Mouse (Mus musculus): ENCODE measurements around the gene Dynll1. TPM values are rescaled to one million over a fixed set of nuclear protein-coding genes. Genes with fewer than 3 reads are reported as not detected.

Dynll1 gene
- polyA plus RNA-seq, 1 experiment from 2014 or later, result 1,201 TPM

DNA sequence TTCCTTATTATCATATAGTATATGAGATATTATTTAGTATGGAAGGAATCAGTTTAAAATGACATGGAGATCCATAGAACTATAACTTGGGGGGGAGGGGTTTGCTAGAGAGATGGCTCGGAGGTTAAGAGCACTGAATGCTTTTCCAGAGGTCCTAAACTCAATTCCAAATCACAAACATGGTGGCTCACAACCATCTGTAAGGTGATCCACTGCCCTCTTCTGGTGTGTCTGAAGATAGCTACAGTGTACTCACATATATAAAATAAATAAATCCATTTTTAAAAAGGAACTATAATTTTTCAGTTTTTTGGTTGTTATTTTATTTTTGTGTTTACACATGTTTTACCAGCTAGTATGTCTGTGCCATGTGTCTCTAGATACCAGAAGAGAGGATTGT is 26.4 kb downstream of the Dynll1 start:
- H3K4me2 ChIP-seq (ENCODE audit: low read length), result no peak overlapping the region
- no peak overlapping the region for H3K9ac ChIP-seq (replicated peaks; ENCODE audit: low read length)
- ATAC-seq (ENCODE audit: low FRiP score, low TSS enrichment), result no peak
- no peak overlapping the region for H3K4me3 ChIP-seq (replicated peaks; ENCODE audit: low read depth, low read length)
- H3K27ac ChIP-seq (replicated peaks; ENCODE audit: low read depth, low read length), result no peak overlapping the region
- DNase-seq, result no peak
- peaks cover 21% of the 10 kb centered on the region for H3K4me1 ChIP-seq (ENCODE audit: control insufficient read depth, insufficient read depth, low read length)
- peaks cover 6% of the 10 kb centered on the region; the same call in 1 of the 2 replicates for H3K36me3 ChIP-seq (ENCODE audit: control insufficient read depth, insufficient read depth, low read length)
- 71% methylated on average over 1 of the region's 1 CpGs for WGBS
- no peaks in the 10 kb centered on the region for H3K9me3 ChIP-seq (ENCODE audit: control insufficient read depth, low read length)
- H3K27me3 ChIP-seq (ENCODE audit: control insufficient read depth, insufficient read depth, low read length), result no peaks in the 10 kb centered on the region

DNA sequence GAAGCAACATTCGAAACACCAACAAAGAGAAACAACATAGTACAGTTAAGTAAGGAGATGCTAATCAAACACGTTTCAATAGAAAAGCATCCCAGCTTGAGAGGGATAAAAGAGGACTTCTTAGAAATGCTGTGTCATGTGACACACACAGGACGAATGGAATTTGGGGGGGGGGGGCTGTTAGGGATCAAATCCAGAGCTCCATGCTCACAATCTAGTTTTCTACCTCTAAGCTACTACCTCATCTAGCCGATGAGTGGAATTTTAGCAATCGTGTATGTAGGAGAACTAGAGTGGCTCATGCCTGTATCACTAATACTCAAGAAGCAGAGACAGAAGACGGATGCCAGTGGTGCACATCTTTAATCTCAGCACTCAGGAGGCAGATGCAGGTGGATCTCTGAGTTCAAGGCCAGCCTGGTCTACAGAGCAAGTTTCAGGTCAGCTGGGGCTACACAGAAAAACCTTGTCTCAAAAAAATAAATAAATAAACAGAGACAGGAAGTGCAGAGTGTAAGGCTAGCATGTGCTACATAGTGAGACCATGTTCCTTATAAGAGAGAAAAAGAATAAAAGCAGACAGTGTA is 27.2 kb downstream of the Dynll1 start:
- WGBS, result 76% methylated on average over 6 of the region's 6 CpGs
- no peak overlapping the region for H3K4me3 ChIP-seq (replicated peaks; ENCODE audit: low read depth, low read length)

DNA sequence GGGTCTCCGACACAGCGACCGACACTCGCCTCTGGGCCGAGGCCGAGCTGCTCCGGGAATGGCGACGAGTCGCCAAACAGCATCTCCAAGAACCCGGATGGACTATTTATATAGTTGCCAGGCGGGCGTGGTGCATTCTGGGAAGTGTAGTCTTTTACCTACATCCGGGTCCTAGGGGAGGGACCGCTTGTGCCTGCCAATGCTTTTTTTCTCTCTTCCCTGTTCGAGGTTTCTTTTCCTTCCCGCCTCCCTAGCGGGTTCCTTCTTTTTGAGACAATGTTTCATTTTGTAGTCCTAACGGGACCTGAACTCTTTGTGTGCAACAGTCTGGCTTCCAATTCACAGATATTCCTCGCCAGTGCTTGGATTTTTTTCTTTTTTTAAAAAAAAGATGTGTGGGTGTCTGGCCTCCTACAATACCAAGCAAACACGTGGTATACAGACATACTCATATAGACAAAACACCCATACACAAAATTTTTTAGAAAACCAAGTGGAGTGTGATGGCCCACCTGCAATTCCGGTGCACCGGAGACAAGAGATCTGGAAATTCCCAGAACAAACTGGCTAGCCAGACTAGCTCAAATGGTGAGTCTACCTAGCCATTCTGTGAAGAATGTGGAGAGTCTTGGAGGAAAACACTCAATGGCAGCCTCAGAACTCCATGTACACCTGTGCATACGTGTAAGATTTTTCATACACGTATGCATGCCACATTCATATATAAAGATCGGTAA is 27.8 kb downstream of the Dynll1 start, which contains the start of gene Rnf10:
Gene Rnf10 (minus strand): TSS at position 87 of the 737 bp plus-strand sequence.
- ATAC-seq (ENCODE audit: low FRiP score, low TSS enrichment), result peak; percentile 92
- Histone ChIP-seq H3K4me3 (replicated peaks; ENCODE audit: low read depth, low read length) (peak within 1 kb of the TSS; percentile 100), H3K4me1 (ENCODE audit: control insufficient read depth, insufficient read depth, low read length) (peaks cover 26% of the 10 kb centered on the region), H3K9ac (replicated peaks; ENCODE audit: low read length) (peak within 1 kb of the TSS; percentile 93), H3K27me3 (ENCODE audit: control insufficient read depth, insufficient read depth, low read length) (no peaks in the 10 kb centered on the region), H3K9me3 (ENCODE audit: control insufficient read depth, low read length) (no peaks in the 10 kb centered on the region), H3K27ac (replicated peaks; ENCODE audit: low read depth, low read length) (peak within 1 kb of the TSS; percentile 87), H3K4me2 (ENCODE audit: low read length) (peak within 1 kb of the TSS; percentile 75), H3K36me3 (ENCODE audit: control insufficient read depth, insufficient read depth, low read length) (peaks cover 20% of the 10 kb centered on the region; the same call in 1 of the 2 replicates)
- WGBS, result 13% methylated on average over 26 of the region's 26 CpGs
- peak; percentile 98 for DNase-seq

More for the DNA sequence above, 27.2 kb downstream of the Dynll1 start:
- Histone ChIP-seq H3K27me3 (ENCODE audit: control insufficient read depth, insufficient read depth, low read length) (no peaks in the 10 kb centered on the region), H3K36me3 (ENCODE audit: control insufficient read depth, insufficient read depth, low read length) (peaks cover 13% of the 10 kb centered on the region; the same call in 1 of the 2 replicates), H3K9ac (replicated peaks; ENCODE audit: low read length) (no peak overlapping the region), H3K27ac (replicated peaks; ENCODE audit: low read depth, low read length) (peak overlapping the region; percentile 87), H3K4me1 (ENCODE audit: control insufficient read depth, insufficient read depth, low read length) (peaks cover 26% of the 10 kb centered on the region), H3K9me3 (ENCODE audit: control insufficient read depth, low read length) (no peaks in the 10 kb centered on the region), H3K4me2 (ENCODE audit: low read length) (peak overlapping the region; percentile 75)
- DNase-seq, result no peak
- ATAC-seq (ENCODE audit: low FRiP score, low TSS enrichment), result no peak

DNA sequence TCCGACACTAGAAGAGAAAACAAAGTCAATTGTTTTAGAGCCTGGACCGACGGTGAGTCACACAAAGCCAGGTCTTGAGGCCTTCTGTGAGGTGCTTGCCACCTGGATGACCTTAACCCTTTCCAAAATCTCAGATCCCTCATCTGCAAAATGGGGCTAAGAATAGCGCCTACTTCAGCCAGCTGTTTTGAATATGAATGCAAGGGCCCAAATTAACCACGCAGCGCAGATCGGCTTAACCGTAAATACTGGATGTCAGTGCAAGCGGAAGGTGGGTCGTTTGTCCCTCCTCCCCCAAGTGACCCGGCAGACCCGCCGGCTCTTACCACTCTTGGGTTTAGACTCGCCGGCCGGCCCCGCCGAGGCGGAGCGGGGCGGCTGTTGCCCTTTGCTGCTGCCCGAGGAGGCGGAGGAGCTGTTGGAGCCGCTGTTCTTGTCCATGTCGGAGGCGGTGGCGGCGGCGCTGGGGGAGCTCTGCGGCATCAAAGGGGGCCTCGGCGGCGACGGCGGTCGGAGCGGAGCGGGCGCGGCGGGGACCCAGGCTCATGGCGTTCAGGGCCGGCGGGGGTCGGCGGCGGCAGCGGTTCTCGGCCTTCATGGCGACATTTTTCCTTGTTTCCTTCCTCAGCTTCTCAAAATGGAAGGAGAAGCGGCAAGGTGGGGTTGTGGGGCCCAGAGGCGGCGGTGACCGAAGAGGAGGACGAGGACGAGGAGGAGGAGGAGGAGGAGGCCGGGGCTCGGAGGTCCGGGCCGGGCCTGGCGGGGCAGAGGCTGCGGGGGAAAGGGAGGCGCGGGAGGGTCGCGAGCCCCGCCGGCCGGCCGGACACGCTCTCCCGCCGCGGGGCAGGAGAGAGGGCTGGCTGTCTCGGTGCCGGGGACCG is 28.6 kb downstream of the Dynll1 start:
- Histone ChIP-seq H3K4me1 (ENCODE audit: control insufficient read depth, insufficient read depth, low read length) (peaks cover 26% of the 10 kb centered on the region), H3K9me3 (ENCODE audit: control insufficient read depth, low read length) (no peaks in the 10 kb centered on the region), H3K36me3 (ENCODE audit: control insufficient read depth, insufficient read depth, low read length) (peaks cover 20% of the 10 kb centered on the region; the same call in 1 of the 2 replicates), H3K4me2 (ENCODE audit: low read length) (peak overlapping the region; percentile 75), H3K9ac (replicated peaks; ENCODE audit: low read length) (peak overlapping the region; percentile 93), H3K27ac (replicated peaks; ENCODE audit: low read depth, low read length) (peak overlapping the region; percentile 87), H3K4me3 (replicated peaks; ENCODE audit: low read depth, low read length) (peak overlapping the region; percentile 100), H3K27me3 (ENCODE audit: control insufficient read depth, insufficient read depth, low read length) (no peaks in the 10 kb centered on the region)
- WGBS, result under 1% methylated on average over 75 of the region's 77 CpGs
- ATAC-seq (ENCODE audit: low FRiP score, low TSS enrichment) (peak; percentile 70; the same call in 1 of the 2 replicates), DNase-seq (peak; percentile 57)

DNA sequence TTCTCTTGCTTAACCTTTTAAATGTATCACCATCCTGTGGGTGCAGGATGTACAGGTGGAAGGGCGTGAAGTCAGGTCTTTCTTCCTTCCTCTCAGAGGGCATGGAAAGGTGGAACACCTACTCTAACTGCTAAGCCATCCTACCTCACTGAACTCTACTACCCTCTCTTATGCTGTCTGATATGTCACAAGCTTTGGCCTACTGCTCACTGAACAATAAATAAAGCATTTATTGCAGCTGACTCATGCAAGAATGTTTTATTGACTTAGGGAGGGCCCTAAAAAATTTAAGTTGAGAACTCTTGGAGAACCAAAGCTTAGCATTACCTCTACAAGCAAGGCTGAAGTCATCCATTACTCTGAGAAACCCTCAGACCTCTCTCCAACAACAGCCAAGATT is 30.8 kb downstream of the Dynll1 start:
- H3K27ac ChIP-seq (replicated peaks; ENCODE audit: low read depth, low read length), result no peak overlapping the region
- H3K4me3 ChIP-seq (replicated peaks; ENCODE audit: low read depth, low read length), result 0 out of 2 replicates have a peak overlapping the region, but pooled peaks have one; percentile 8
- peak overlapping the region; percentile 75 for H3K4me2 ChIP-seq (ENCODE audit: low read length)
- ATAC-seq (ENCODE audit: low FRiP score, low TSS enrichment), result no peak
- no peaks in the 10 kb centered on the region for H3K27me3 ChIP-seq (ENCODE audit: control insufficient read depth, insufficient read depth, low read length)
- no peak for DNase-seq
- H3K9ac ChIP-seq (replicated peaks; ENCODE audit: low read length), result 0 out of 2 replicates have a peak overlapping the region, but pooled peaks have one; percentile 9
- H3K36me3 ChIP-seq (ENCODE audit: control insufficient read depth, insufficient read depth, low read length), result peaks cover 27% of the 10 kb centered on the region
- WGBS, result 84% methylated on average over 1 of the region's 1 CpGs
- peaks cover 26% of the 10 kb centered on the region for H3K4me1 ChIP-seq (ENCODE audit: control insufficient read depth, insufficient read depth, low read length)
- H3K9me3 ChIP-seq (ENCODE audit: control insufficient read depth, low read length), result no peaks in the 10 kb centered on the region

DNA sequence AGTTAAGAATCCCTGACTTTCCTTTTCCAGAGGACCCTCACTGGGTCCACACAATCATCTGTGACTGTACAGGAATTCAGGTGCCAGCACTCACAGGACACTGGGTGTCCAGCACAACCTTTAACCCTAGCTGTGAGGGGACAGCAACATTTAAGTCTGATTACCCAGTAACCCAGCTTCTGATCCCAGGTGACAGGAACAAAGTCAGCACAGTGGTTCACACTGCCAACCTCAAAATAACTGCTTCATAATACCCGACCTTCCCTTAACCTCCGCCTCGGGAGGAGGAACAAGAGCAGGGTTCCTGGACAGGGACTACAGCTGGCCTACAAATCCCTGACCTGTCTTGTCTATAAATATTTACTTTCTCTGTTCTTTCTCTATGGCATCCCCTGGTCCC is 32.5 kb downstream of the Dynll1 start:
- no peak overlapping the region for H3K9ac ChIP-seq (replicated peaks; ENCODE audit: low read length)
- no peak for DNase-seq
- ATAC-seq (ENCODE audit: low FRiP score, low TSS enrichment), result no peak
- H3K9me3 ChIP-seq (ENCODE audit: control insufficient read depth, low read length), result no peaks in the 10 kb centered on the region
- no peak overlapping the region for H3K4me3 ChIP-seq (replicated peaks; ENCODE audit: low read depth, low read length)
- H3K36me3 ChIP-seq (ENCODE audit: control insufficient read depth, insufficient read depth, low read length), result peaks cover 27% of the 10 kb centered on the region
- no peaks in the 10 kb centered on the region for H3K27me3 ChIP-seq (ENCODE audit: control insufficient read depth, insufficient read depth, low read length)
- WGBS, result 78% methylated on average over 3 of the region's 3 CpGs
- H3K27ac ChIP-seq (replicated peaks; ENCODE audit: low read depth, low read length), result no peak overlapping the region
- H3K4me1 ChIP-seq (ENCODE audit: control insufficient read depth, insufficient read depth, low read length), result peaks cover 28% of the 10 kb centered on the region
- no peak overlapping the region for H3K4me2 ChIP-seq (ENCODE audit: low read length)

DNA sequence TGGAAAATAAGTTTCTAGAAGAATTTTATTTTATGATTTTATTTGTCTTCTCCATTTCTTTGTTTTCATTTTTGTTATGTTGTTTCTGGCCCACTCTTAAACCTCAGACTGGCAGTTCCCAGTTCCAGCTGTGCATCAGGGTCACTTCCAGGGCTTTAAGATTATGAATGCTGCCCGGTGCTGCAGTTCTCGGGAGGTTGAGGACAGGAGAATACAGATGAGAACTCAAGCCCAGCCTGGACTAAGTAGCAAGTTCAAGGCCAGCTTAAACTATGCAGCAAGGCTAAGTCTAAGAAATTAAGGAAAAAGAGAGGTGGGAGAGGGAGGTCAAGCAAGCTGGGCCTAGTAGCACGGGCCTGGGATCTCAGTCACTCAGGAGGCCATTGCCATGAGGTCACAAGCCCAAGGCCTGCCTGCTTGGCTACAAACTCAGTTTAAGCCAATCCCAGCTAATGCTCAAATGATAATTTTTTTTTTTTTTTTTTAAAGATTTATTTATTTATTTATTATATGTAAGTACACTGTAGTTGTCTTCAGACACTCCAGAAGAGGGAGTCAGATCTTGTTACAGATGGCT is 33.2 kb downstream of the Dynll1 start:
- 77% methylated on average over 3 of the region's 3 CpGs for WGBS
- no peak overlapping the region for H3K4me3 ChIP-seq (replicated peaks; ENCODE audit: low read depth, low read length)
- no peaks in the 10 kb centered on the region for H3K27me3 ChIP-seq (ENCODE audit: control insufficient read depth, insufficient read depth, low read length)
- peaks cover 31% of the 10 kb centered on the region for H3K36me3 ChIP-seq (ENCODE audit: control insufficient read depth, insufficient read depth, low read length)
- no peak for DNase-seq
- no peak overlapping the region for H3K9ac ChIP-seq (replicated peaks; ENCODE audit: low read length)
- no peak overlapping the region for H3K4me2 ChIP-seq (ENCODE audit: low read length)
- no peak for ATAC-seq (ENCODE audit: low FRiP score, low TSS enrichment)
- no peaks in the 10 kb centered on the region for H3K9me3 ChIP-seq (ENCODE audit: control insufficient read depth, low read length)
- H3K4me1 ChIP-seq (ENCODE audit: control insufficient read depth, insufficient read depth, low read length), result peaks cover 28% of the 10 kb centered on the region
- H3K27ac ChIP-seq (replicated peaks; ENCODE audit: low read depth, low read length), result no peak overlapping the region

DNA sequence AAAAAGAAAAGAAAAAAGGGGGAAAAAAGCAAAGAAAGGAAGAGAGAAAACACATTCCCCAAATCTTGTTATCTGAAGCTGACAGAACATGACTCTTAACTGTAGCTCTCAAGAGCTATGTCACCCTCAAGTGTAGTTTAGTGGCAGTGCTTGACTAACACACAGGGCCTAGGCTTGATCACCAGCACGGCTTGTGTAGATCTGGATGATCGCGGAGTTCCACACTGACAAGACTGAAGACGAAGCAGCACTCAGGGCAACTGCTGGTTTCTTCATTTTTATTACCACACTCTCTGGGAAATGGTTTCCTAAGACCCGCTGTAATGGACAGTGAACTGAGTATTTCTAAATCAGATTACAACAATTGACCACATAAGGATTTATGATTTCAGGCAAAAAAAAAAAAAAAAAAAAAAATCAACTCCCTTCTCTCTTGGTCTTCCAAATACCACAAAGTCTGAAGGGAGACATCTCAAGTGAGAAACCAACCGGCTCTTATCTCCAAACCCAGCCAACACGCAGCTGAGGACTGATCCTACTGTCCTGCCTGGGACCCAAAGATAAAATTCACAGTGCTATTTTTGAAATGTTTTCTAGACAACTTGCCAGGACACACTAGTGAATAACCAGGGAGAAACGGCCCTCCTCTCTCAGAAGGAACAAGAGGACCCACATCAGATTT is 33.9 kb downstream of the Dynll1 start:
- no peaks in the 10 kb centered on the region for H3K9me3 ChIP-seq (ENCODE audit: control insufficient read depth, low read length)
- no peak overlapping the region for H3K4me3 ChIP-seq (replicated peaks; ENCODE audit: low read depth, low read length)
- H3K9ac ChIP-seq (replicated peaks; ENCODE audit: low read length), result no peak overlapping the region
- H3K4me1 ChIP-seq (ENCODE audit: control insufficient read depth, insufficient read depth, low read length), result peaks cover 28% of the 10 kb centered on the region
- H3K36me3 ChIP-seq (ENCODE audit: control insufficient read depth, insufficient read depth, low read length), result peaks cover 34% of the 10 kb centered on the region
- H3K27me3 ChIP-seq (ENCODE audit: control insufficient read depth, insufficient read depth, low read length), result no peaks in the 10 kb centered on the region
- ATAC-seq (ENCODE audit: low FRiP score, low TSS enrichment) (no peak), DNase-seq (no peak)
- 85% methylated on average over 8 of the region's 8 CpGs for WGBS
- no peak overlapping the region for H3K4me2 ChIP-seq (ENCODE audit: low read length)
- H3K27ac ChIP-seq (replicated peaks; ENCODE audit: low read depth, low read length), result no peak overlapping the region

All from midbrain, embryonic 14.5 days (tissue).